Mouse (Mus musculus) T-helper 2 cell (primary cell): ENCODE measurements around the gene Ppm1d.

Experiments
- in situ Hi-C: fragments of 300-600 bp; cut with MboI, MseI; formaldehyde crosslinking; loops from one replicate; pipeline ENCODE4 v1.15.1; 2025; ENCODE audit warnings: high pct_unique_total_duplicates

Gene Ppm1d

GRCm38 (mm10) chr11:85329167-85329894 is 18.3 kb downstream of the Ppm1d start:
- in situ Hi-C loops, result no loop called here

GRCm38 (mm10) chr11:85334778-85335177 is 23.7 kb downstream of the Ppm1d start:
- in situ Hi-C loops, result loop anchor here (5.0 kb wide), 1 partner anchor 62 kb away; no protein-coding TSS in a partner anchor

GRCm38 (mm10) chr11:85339173-85339831 is 28.3 kb downstream of the Ppm1d start:
- in situ Hi-C loops, result no loop called here

- in situ Hi-C loops, result no loop called here
Observed at GRCm38 (mm10) chr11:85340070-85340616, 29.1 kb downstream of the Ppm1d start.

GRCm38 (mm10) chr11:85352539-85353380 is 41.7 kb downstream of the Ppm1d start, which contains the start of gene Bcas3:
TSS of gene Bcas3 (plus strand) at chr11:85353167.
- in situ Hi-C loops, result no loop called here

GRCm38 (mm10) chr11:85353819-85354218 is 42.8 kb downstream of the Ppm1d start:
- in situ Hi-C loops, result no loop called here

- in situ Hi-C loops, result no loop called here
Observed at GRCm38 (mm10) chr11:85359641-85360040, 48.6 kb downstream of the Ppm1d start.

- in situ Hi-C loops, result no loop called here
Observed at GRCm38 (mm10) chr11:85361621-85362020, 50.6 kb downstream of the Ppm1d start.

GRCm38 (mm10) chr11:85366168-85366567 is 55.1 kb downstream of the Ppm1d start:
- in situ Hi-C loops, result no loop called here

GRCm38 (mm10) chr11:85367823-85368222 is 56.8 kb downstream of the Ppm1d start:
- in situ Hi-C loops, result no loop called here

- in situ Hi-C loops, result no loop called here
Observed at GRCm38 (mm10) chr11:85379091-85379490, 68.0 kb downstream of the Ppm1d start.

- in situ Hi-C loops, result loop anchor here (5.0 kb wide), 1 partner anchor 102 kb away; no protein-coding TSS in a partner anchor
Observed at GRCm38 (mm10) chr11:85380046-85380445, 69.0 kb downstream of the Ppm1d start.

- in situ Hi-C loops, result loop anchor here (5.0 kb wide), 1 partner anchor 100 kb away; no protein-coding TSS in a partner anchor
Observed at GRCm38 (mm10) chr11:85382055-85382454, 71.0 kb downstream of the Ppm1d start.

GRCm38 (mm10) chr11:85383975-85384821 is 73.2 kb downstream of the Ppm1d start:
- in situ Hi-C loops, result loop anchor here (5.0 kb wide), 1 partner anchor 98 kb away; no protein-coding TSS in a partner anchor

GRCm38 (mm10) chr11:85392179-85392863 is 81.3 kb downstream of the Ppm1d start:
- in situ Hi-C loops, result loop anchor here (5.0 kb wide), 1 partner anchor 55 kb away; no protein-coding TSS in a partner anchor

GRCm38 (mm10) chr11:85392864-85393220 is 81.8 kb downstream of the Ppm1d start:
- in situ Hi-C loops, result loop anchor here (5.0 kb wide), 1 partner anchor 54 kb away; no protein-coding TSS in a partner anchor

GRCm38 (mm10) chr11:85393990-85394389 is 82.9 kb downstream of the Ppm1d start:
- in situ Hi-C loops, result loop anchor here (5.0 kb wide), 1 partner anchor 53 kb away; no protein-coding TSS in a partner anchor

- in situ Hi-C loops, result no loop called here
Observed at GRCm38 (mm10) chr11:85395361-85395760, 84.3 kb downstream of the Ppm1d start.
